Mouse (Mus musculus): Measurements from ENCODE around the gene Lce1m. TPM values are rescaled to one million over a fixed set of nuclear protein-coding genes. Genes with fewer than 3 reads are reported as not detected.

Gene Lce1m
- polyA plus RNA-seq (2021; fragmentation: Nextera tagmentation), result not detected in 2 replicates
- long read RNA-seq, experiment 1, result 0 reads
- long read RNA-seq, experiment 2, result 0 reads

DNA sequence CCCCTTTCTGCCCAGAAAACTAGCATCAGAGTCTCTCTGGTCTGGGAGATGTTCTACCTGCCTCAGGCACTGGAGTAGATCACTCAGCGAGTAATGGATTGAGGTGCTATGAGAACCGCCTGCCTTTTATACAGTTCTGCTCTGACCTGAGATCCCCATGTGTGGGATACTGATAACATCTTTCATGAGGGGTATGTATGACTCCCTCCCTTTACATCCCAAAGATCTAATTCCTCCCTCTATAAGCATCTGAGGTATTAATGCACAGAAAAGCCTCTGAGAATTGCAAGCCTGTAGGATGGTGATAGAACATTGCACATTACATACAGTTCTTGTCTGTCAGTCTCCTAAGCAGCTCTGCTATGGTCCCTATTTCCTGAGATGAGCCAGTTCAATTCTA is at the start of gene Lce1m:
Gene Lce1m, minus strand, starts transcription at position 101 of the 400 bp plus-strand sequence.

DNA sequence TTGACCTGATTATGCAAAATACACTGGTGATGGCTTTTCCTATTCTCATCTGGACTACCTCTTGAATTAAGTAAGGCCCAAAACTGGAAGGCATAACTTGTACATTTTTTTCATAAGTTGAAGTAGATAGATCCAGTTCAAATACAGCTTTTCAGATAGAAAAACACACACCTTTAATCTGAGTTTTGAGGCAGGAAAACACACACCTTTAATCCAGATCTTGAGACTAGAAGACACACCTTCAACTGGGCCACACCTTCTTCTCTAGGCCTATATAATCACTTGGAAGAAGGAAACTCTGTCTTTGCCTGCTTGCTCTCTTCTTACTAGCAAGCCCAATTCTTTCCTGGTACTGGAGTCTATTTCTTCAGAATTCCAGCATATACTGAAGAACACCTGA is 49.7 kb upstream of the Lce1m start, which contains the start of gene Gm4858:
Gene Gm4858, plus strand, starts transcription at position 301 of the 400 bp plus-strand sequence.

DNA sequence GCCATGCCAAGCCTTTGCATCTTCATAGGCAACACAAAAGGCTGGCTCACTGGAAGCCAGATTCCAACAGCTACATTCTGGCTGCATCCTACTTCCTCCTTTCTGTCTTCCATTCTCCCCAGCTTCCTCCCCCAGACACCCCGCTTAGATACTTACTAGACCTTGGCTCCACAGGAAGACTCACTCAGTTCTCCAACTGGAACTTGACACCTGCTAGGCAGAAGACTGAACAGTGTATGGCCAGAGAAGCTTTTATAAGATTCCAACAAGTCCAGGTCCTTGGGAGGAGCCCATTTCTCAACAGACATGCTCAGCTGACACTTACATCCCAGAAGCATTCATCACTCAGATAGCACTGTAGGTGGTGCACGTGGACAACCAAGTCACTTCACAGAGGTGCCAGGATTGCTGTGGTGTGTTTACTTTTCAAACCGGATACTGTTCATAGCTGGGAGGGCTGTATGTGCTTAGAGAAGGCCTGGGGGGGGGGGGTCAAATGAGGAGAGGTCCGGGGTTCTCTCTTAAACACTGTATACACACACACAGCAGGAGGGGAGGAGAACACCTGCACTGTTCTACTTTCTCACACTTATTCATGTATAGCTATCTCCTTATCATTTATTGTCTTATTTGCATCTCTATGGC is 3.3 kb downstream of the Lce1m start, which contains the start of gene Crct1:
Gene Crct1, minus strand, starts transcription at position 228 of the 645 bp plus-strand sequence.

DNA sequence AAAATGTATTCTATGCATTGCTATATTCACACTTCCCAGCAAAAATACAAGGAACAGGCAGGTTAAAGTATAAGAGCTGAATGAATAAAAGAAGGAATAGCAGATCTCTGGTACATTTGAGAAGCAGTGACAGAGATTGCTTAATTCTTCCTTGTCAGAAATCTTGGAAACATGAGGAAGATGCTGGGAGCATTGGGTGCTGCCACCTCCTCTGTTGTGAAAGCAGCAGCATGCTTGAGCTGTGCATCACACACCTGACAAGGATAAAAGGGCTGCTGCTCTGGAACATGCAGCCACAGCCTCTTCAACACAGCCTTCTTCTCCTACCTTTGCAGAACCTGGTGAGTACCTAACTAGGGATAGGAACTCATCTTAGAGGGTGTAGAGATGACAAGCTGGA is 26.9 kb downstream of the Lce1m start, which contains the start of gene Lce3f:
Gene Lce3f, plus strand, starts transcription at position 301 of the 400 bp plus-strand sequence.

Other genes with a start within 250 kb of the Lce1m start
- gene Lce1i, start 240.2 kb downstream of the Lce1m start, polyA plus RNA-seq (2021; fragmentation: Nextera tagmentation), result not detected in 2 replicates
- not detected in 2 replicates for gene Lce1j, start 228.5 kb downstream of the Lce1m start, polyA plus RNA-seq (2021; fragmentation: Nextera tagmentation)
- gene Lce1k, start 211.2 kb downstream of the Lce1m start, polyA plus RNA-seq (2021; fragmentation: Nextera tagmentation), result not detected in 2 replicates
- gene Kprp, start 191.8 kb downstream of the Lce1m start, polyA plus RNA-seq (2021; fragmentation: Nextera tagmentation), result not detected in 2 replicates
- gene Lce1l, start 167.8 kb downstream of the Lce1m start, polyA plus RNA-seq (2021; fragmentation: Nextera tagmentation), result not detected in 2 replicates
- gene 2310050C09Rik, start 148.8 kb downstream of the Lce1m start, polyA plus RNA-seq (2021; fragmentation: Nextera tagmentation), result not detected in 2 replicates
- gene Lce3a, start 92.8 kb downstream of the Lce1m start, polyA plus RNA-seq (2021; fragmentation: Nextera tagmentation), result not detected in 2 replicates
- gene Lce3b, start 86.1 kb downstream of the Lce1m start, polyA plus RNA-seq (2021; fragmentation: Nextera tagmentation), result not detected in 2 replicates
- gene Lce3c, start 74.6 kb downstream of the Lce1m start, polyA plus RNA-seq (2021; fragmentation: Nextera tagmentation), result not detected in 2 replicates
- gene Lce3d, start 61.7 kb downstream of the Lce1m start, polyA plus RNA-seq (2021; fragmentation: Nextera tagmentation), result not detected in 2 replicates
- not detected in 2 replicates for gene Lce3e, start 52.0 kb downstream of the Lce1m start, polyA plus RNA-seq (2021; fragmentation: Nextera tagmentation)
- not detected in 2 replicates for gene Lce3f, start 26.8 kb downstream of the Lce1m start, polyA plus RNA-seq (2021; fragmentation: Nextera tagmentation)
- gene Crct1, start 3.4 kb downstream of the Lce1m start, polyA plus RNA-seq (2021; fragmentation: Nextera tagmentation), result not detected in 2 replicates
- gene Gm4858, start 49.8 kb upstream of the Lce1m start, polyA plus RNA-seq (2021; fragmentation: Nextera tagmentation), result not detected in 2 replicates
- not detected in 2 replicates for gene Crnn, start 125.7 kb upstream of the Lce1m start, polyA plus RNA-seq (2021; fragmentation: Nextera tagmentation)
- not detected in 2 replicates for gene Flg2, start 178.2 kb upstream of the Lce1m start, polyA plus RNA-seq (2021; fragmentation: Nextera tagmentation)

Data from left cerebral cortex, adult 6 months (tissue).